Mouse (Mus musculus) heart, embryonic 16.5 days (tissue): ENCODE data around the gene Ninj2. TPM values are rescaled to one million over a fixed set of nuclear protein-coding genes. Genes with fewer than 3 reads are reported as not detected.
A peak's percentile ranks its signal among the peaks of the same experiment; 100 is the strongest.

Source experiments
- ATAC-seq: fragments of 200-750 bp; cut with Nextera tagmentation; replicated peaks from 2 replicates; pipeline ENCODE4 v1.8.0; 2017; ENCODE audit warnings: moderate number of reproducible peaks; ENCODE audit not compliant: insufficient read depth, low FRiP score; ENCODE audit errors: extremely low read depth
- H3K27ac ChIP-seq: fragments of 300-500 bp; sonication (generic); 2 replicates; pipeline ENCODE4 v1.5.1; 2014; ENCODE audit warnings: mild to moderate bottlenecking, low read length, control low read depth, moderate library complexity
- H3K27me3 ChIP-seq: fragments of 300-500 bp; sonication (generic); 2 replicates; pipeline ENCODE4 v1.6.1; 2014; ENCODE audit warnings: low read length, mixed read lengths; ENCODE audit not compliant: control insufficient read depth, insufficient read depth
- H3K36me3 ChIP-seq: fragments of 300-500 bp; sonication (generic); 2 replicates; pipeline ENCODE4 v1.6.1; 2014; ENCODE audit not compliant: control insufficient read depth, insufficient read depth
- H3K4me1 ChIP-seq: fragments of 300-500 bp; sonication (generic); 2 replicates; pipeline ENCODE4 v1.6.1; 2014; ENCODE audit warnings: low read length, mixed read lengths; ENCODE audit not compliant: control insufficient read depth, insufficient read depth
- H3K4me2 ChIP-seq: fragments of 300-500 bp; sonication (generic); 2 replicates; pipeline ENCODE4 v1.6.1; 2014; ENCODE audit warnings: low read depth, mild to moderate bottlenecking, control low read depth, low read length
- H3K4me3 ChIP-seq: fragments of 300-500 bp; sonication (generic); 2 replicates; pipeline ENCODE4 v1.5.1; 2014; ENCODE audit warnings: mild to moderate bottlenecking, control low read depth, low read length
- H3K9ac ChIP-seq: fragments of 300-500 bp; sonication (generic); 2 replicates; pipeline ENCODE4 v1.6.1; 2014; ENCODE audit warnings: low read length, control low read depth
- H3K9me3 ChIP-seq: fragments of 300-500 bp; sonication (generic); replicated peaks from 2 replicates; pipeline ENCODE4 v1.6.1; 2016; ENCODE audit warnings: low read length; ENCODE audit not compliant: control insufficient read depth
- WGBS: fragments of 180-500 bp; shearing (Covaris S2); extraction: QIAGEN DNeasy Blood & Tissue Kit; methylation state at CpG from one replicate; pipeline ENCODE4 v1.1.7; 2014; 5-methylcytosine and 5-hydroxymethylcytosine counted together
- polyA plus RNA-seq: library from polyadenylated mRNA; unstranded; fragments of >200 nt; fragmentation: Nextera tagmentation; extraction: Ambion mirVana; gene quantifications from 2 replicates; pipeline ENCODE4 v1.2.1, GENCODE M21; 2015

Ninj2 gene
- polyA plus RNA-seq, 1 experiment from 2014 or later, result not detected

GRCm38 (mm10) chr6:120192211-120192870 lies 99.2 kb downstream of the Ninj2 start:
- Histone ChIP-seq H3K4me1 (peaks cover 34% of the 10 kb centered on the region), H3K9ac (peak overlapping the region; percentile 39; the same call in 1 of the 2 replicates)
- peak; percentile 54 for ATAC-seq

GRCm38 (mm10) chr6:120193174-120193573 lies 100.0 kb downstream of the Ninj2 start:
- Histone ChIP-seq H3K36me3 (no peaks in the 10 kb centered on the region), H3K27me3 (no peaks in the 10 kb centered on the region), H3K9me3 (no peaks in the 10 kb centered on the region), H3K4me1 (peaks cover 26% of the 10 kb centered on the region), H3K4me3 (no peak overlapping the region), H3K27ac (peak overlapping the region; percentile 26; the same call in 1 of the 2 replicates), H3K9ac (no peak overlapping the region), H3K4me2 (peak overlapping the region; percentile 16)
- peak; percentile 11; the same call in 1 of the 2 replicates for ATAC-seq
- 19% methylated on average over 5 of the region's 5 CpGs for WGBS

More at GRCm38 (mm10) chr6:120192211-120192870, 99.2 kb downstream of the Ninj2 start:
- no peaks in the 10 kb centered on the region for H3K36me3 ChIP-seq
- peak overlapping the region; percentile 47 for H3K4me2 ChIP-seq
- no peak overlapping the region for H3K4me3 ChIP-seq
- no peaks in the 10 kb centered on the region for H3K9me3 ChIP-seq
- 32% methylated on average over 14 of the region's 15 CpGs for WGBS
- no peaks in the 10 kb centered on the region for H3K27me3 ChIP-seq
- peak overlapping the region; percentile 19 for H3K27ac ChIP-seq

- H3K4me3 ChIP-seq, result no peak overlapping the region
- WGBS, result 77% methylated on average over 1 of the region's 1 CpGs
- no peaks in the 10 kb centered on the region for H3K27me3 ChIP-seq
- no peak overlapping the region for H3K27ac ChIP-seq
- H3K9me3 ChIP-seq, result no peaks in the 10 kb centered on the region
- no peak overlapping the region for H3K4me2 ChIP-seq
- no peak for ATAC-seq
- peaks cover 23% of the 10 kb centered on the region for H3K4me1 ChIP-seq
- H3K36me3 ChIP-seq, result no peaks in the 10 kb centered on the region
- no peak overlapping the region for H3K9ac ChIP-seq
These were observed 100.6 kb downstream of the Ninj2 start for GRCm38 (mm10) chr6:120193793-120194192.

- ATAC-seq, result no peak
- Histone ChIP-seq H3K4me1 (peaks cover 23% of the 10 kb centered on the region), H3K27me3 (no peaks in the 10 kb centered on the region), H3K9ac (no peak overlapping the region), H3K27ac (no peak overlapping the region), H3K9me3 (no peaks in the 10 kb centered on the region), H3K36me3 (no peaks in the 10 kb centered on the region), H3K4me2 (no peak overlapping the region), H3K4me3 (no peak overlapping the region)
- WGBS, result 66% methylated on average over 10 of the region's 10 CpGs
These were observed 101.2 kb downstream of the Ninj2 start for GRCm38 (mm10) chr6:120194305-120194704.

- Histone ChIP-seq H3K36me3 (no peaks in the 10 kb centered on the region), H3K27me3 (no peaks in the 10 kb centered on the region), H3K9ac (no peak overlapping the region), H3K4me1 (peaks cover 23% of the 10 kb centered on the region), H3K27ac (no peak overlapping the region), H3K4me2 (no peak overlapping the region), H3K4me3 (no peak overlapping the region), H3K9me3 (no peaks in the 10 kb centered on the region)
- WGBS, result 38% methylated on average over 7 of the region's 7 CpGs
- no peak for ATAC-seq
These were observed 101.8 kb downstream of the Ninj2 start for GRCm38 (mm10) chr6:120194963-120195362.

GRCm38 (mm10) chr6:120196837-120197236 lies 103.7 kb downstream of the Ninj2 start:
- 32% methylated on average over 2 of the region's 2 CpGs for WGBS
- H3K9me3 ChIP-seq, result no peaks in the 10 kb centered on the region
- no peak for ATAC-seq

GRCm38 (mm10) chr6:120197964-120198363 lies 104.8 kb downstream of the Ninj2 start:
- WGBS, result 30% methylated on average over 9 of the region's 9 CpGs
- Histone ChIP-seq H3K9ac (no peak overlapping the region), H3K4me1 (peaks cover 2% of the 10 kb centered on the region), H3K4me3 (no peak overlapping the region), H3K9me3 (no peaks in the 10 kb centered on the region), H3K27me3 (no peaks in the 10 kb centered on the region), H3K36me3 (no peaks in the 10 kb centered on the region), H3K27ac (no peak overlapping the region), H3K4me2 (no peak overlapping the region)
- 0 out of 2 replicates have a peak, but pooled peaks have one; percentile 5 for ATAC-seq

More at GRCm38 (mm10) chr6:120196837-120197236, 103.7 kb downstream of the Ninj2 start:
- Histone ChIP-seq H3K27me3 (no peaks in the 10 kb centered on the region), H3K9ac (no peak overlapping the region), H3K4me3 (no peak overlapping the region), H3K4me1 (peaks cover 12% of the 10 kb centered on the region), H3K27ac (no peak overlapping the region), H3K36me3 (no peaks in the 10 kb centered on the region), H3K4me2 (no peak overlapping the region)

GRCm38 (mm10) chr6:120199638-120200394 lies 106.7 kb downstream of the Ninj2 start:
- no peak overlapping the region for H3K4me2 ChIP-seq
- 54% methylated on average over 10 of the region's 10 CpGs for WGBS
- no peaks in the 10 kb centered on the region for H3K9me3 ChIP-seq
- H3K36me3 ChIP-seq, result no peaks in the 10 kb centered on the region
- H3K27me3 ChIP-seq, result no peaks in the 10 kb centered on the region
- ATAC-seq, result no peak
- H3K4me3 ChIP-seq, result no peak overlapping the region
- no peaks in the 10 kb centered on the region for H3K4me1 ChIP-seq
- H3K27ac ChIP-seq, result no peak overlapping the region
- H3K9ac ChIP-seq, result no peak overlapping the region

- ATAC-seq, result no peak
- Histone ChIP-seq H3K4me1 (no peaks in the 10 kb centered on the region), H3K27ac (no peak overlapping the region), H3K36me3 (no peaks in the 10 kb centered on the region), H3K27me3 (no peaks in the 10 kb centered on the region), H3K4me2 (no peak overlapping the region), H3K9ac (no peak overlapping the region), H3K9me3 (no peaks in the 10 kb centered on the region), H3K4me3 (no peak overlapping the region)
- WGBS, result 64% methylated on average over 6 of the region's 6 CpGs
These were observed 108.8 kb downstream of the Ninj2 start for GRCm38 (mm10) chr6:120201956-120202355.
